Mouse (Mus musculus): Measurements from ENCODE around the gene Gpr15.

GRCm38 (mm10) chr16:58701779-58702178, 17.1 kb downstream of the Gpr15 start:
- TF ChIP-seq CTCF (IDR thresholded peaks at IDR 0.05; ENCODE audit: low read depth) (no peak), EP300 (IDR thresholded peaks at IDR 0.05; ENCODE audit: low read depth) (no peak)

Measured in liver, embryonic 14.5 days (tissue).